Mouse (Mus musculus) liver, adult 2 months (tissue): ENCODE measurements around the gene Zfp974.

ENCODE experiments used
- CTCF ChIP-seq: fragments of 200-500 bp; IDR thresholded peaks from 2 replicates; pipeline ENCODE4 v1.5.1; 2011; ENCODE audit warnings: low read depth, low read length, control low read depth
- POLR2A ChIP-seq: fragments of 200-500 bp; IDR thresholded peaks from 2 replicates; pipeline ENCODE4 v1.6.1; 2011; ENCODE audit warnings: low read length, control low read depth; ENCODE audit not compliant: insufficient read depth; ENCODE audit errors: extremely low read depth

- no peak for TF ChIP-seq POLR2A
- TF ChIP-seq CTCF: no peak
These were observed 4.0 kb upstream of the Zfp974 start for GRCm38 (mm10) chr7:27933050-27933799.
